Mouse (Mus musculus) MEL (cell line): ENCODE measurements at regions not wholly inside any gene's neighbourhood (a gene's known extent, or its start where the extent isn't known, plus 50 kb on each side); places are given as distances from the start of the nearest gene placed in this dataset.

Source experiments
- DNase-seq: peaks from one replicate; pipeline ENCODE4 v3.0.0; 2011; ENCODE audit warnings: low read depth, low spot score
- H3K27ac ChIP-seq: 2 replicates; pipeline ENCODE4 v1.5.1; 2012; ENCODE audit warnings: low read depth, mild to moderate bottlenecking, control low read depth, low read length, moderate library complexity; ENCODE audit not compliant: control insufficient read depth
- H3K27me3 ChIP-seq, 2 experiments: fragments of 150-350 bp in 1 of 2; sonication (generic) in 1 of 2; 2 replicates each; pipeline ENCODE4 v1.6.1; 2012; ENCODE audit warnings: low read length in 2 of 2, mild to moderate bottlenecking in 2 of 2, improper control_type of control experiment in 1 of 2, moderate library complexity in 1 of 2; ENCODE audit not compliant: insufficient read depth in 2 of 2, control insufficient read depth in 1 of 2
- H3K36me3 ChIP-seq, 2 experiments: 2 replicates each; pipeline ENCODE4 v1.6.1; 2012 to 2014; ENCODE audit warnings: low read length in 2 of 2, improper control_type of control experiment in 1 of 2, inconsistent platforms in 1 of 2, mild to moderate bottlenecking in 1 of 2; ENCODE audit not compliant: insufficient read depth in 2 of 2, control insufficient read depth in 1 of 2
- H3K4me1 ChIP-seq, 2 experiments: fragments of 150-350 bp in 1 of 2; sonication (generic) in 1 of 2; 2 replicates each; pipeline ENCODE4 v1.6.1; 2012; ENCODE audit warnings: low read length in 2 of 2, improper control_type of control experiment in 1 of 2, mild to moderate bottlenecking in 1 of 2; ENCODE audit not compliant: insufficient read depth in 2 of 2, control insufficient read depth in 1 of 2
- H3K4me3 ChIP-seq, 2 experiments: fragments of 150-350 bp in 1 of 2; sonication (generic) in 1 of 2; 2 replicates each; pipeline ENCODE4 v1.5.1; 2012; ENCODE audit warnings: low read depth in 2 of 2, low read length in 2 of 2, mild to moderate bottlenecking in 2 of 2, moderate library complexity in 2 of 2, control low read depth in 1 of 2, improper control_type of control experiment in 1 of 2; ENCODE audit not compliant: control insufficient read depth in 1 of 2, insufficient read depth in 1 of 2
- H3K79me2 ChIP-seq: 2 replicates; pipeline ENCODE4 v1.6.1; 2012; ENCODE audit warnings: mild to moderate bottlenecking, low read length, moderate library complexity; ENCODE audit not compliant: control insufficient read depth, poor library complexity, insufficient read depth
- H3K9ac ChIP-seq: 2 replicates; pipeline ENCODE4 v1.6.1; 2012; ENCODE audit warnings: low read depth, mild to moderate bottlenecking, control low read depth, low read length, moderate library complexity; ENCODE audit not compliant: control insufficient read depth, poor library complexity, severe bottlenecking
- H3K9me3 ChIP-seq: fragments of 150-350 bp; sonication (generic); replicated peaks from 2 replicates; pipeline ENCODE4 v1.6.1; 2012; ENCODE audit warnings: mild to moderate bottlenecking, low read length, improper control_type of control experiment, moderate library complexity; ENCODE audit not compliant: insufficient read depth
- CHD2 ChIP-seq: IDR thresholded peaks from 2 replicates; pipeline ENCODE4 v1.6.1; 2011; ENCODE audit warnings: low read length, improper control_type of control experiment
- CTCF ChIP-seq, 3 experiments: IDR thresholded peaks in 2 of 3; conservative IDR thresholded peaks in 1 of 3; 2 replicates each; pipeline ENCODE4 v1.5.1; 2011 to 2012; ENCODE audit warnings: low read length in 3 of 3, low read depth in 2 of 3, mild to moderate bottlenecking in 2 of 3, improper control_type of control experiment in 1 of 3, inconsistent platforms in 1 of 3, mixed read lengths in 1 of 3, moderate library complexity in 1 of 3; ENCODE audit not compliant: control insufficient read depth in 1 of 3, insufficient read depth in 1 of 3, poor library complexity in 1 of 3, severe bottlenecking in 1 of 3
- E2F4 ChIP-seq: IDR thresholded peaks from 2 replicates; pipeline ENCODE4 v1.6.1; 2011; ENCODE audit warnings: low read depth, low read length, improper control_type of control experiment, borderline replicate concordance
- ELF1 ChIP-seq: IDR thresholded peaks from 2 replicates; pipeline ENCODE4 v1.6.1; 2014; ENCODE audit warnings: low read depth, mild to moderate bottlenecking, inconsistent platforms, low read length, improper control_type of control experiment, moderate library complexity
- GABPA ChIP-seq: IDR thresholded peaks from 2 replicates; pipeline ENCODE4 v1.6.1; 2012; ENCODE audit warnings: low read depth, mild to moderate bottlenecking, inconsistent platforms, low read length, improper control_type of control experiment, moderate library complexity
- GATA1 ChIP-seq: IDR thresholded peaks from 2 replicates; pipeline ENCODE4 v1.6.1; 2011; ENCODE audit warnings: low read depth, low read length, improper control_type of control experiment
- JUND ChIP-seq: IDR thresholded peaks from 2 replicates; pipeline ENCODE4 v1.6.1; 2011; ENCODE audit warnings: low read depth, mild to moderate bottlenecking, improper control_type of control experiment, low read length
- KAT2A ChIP-seq: conservative IDR thresholded peaks from 2 replicates; pipeline ENCODE4 v1.6.1; 2012; ENCODE audit warnings: low read depth, low read length, improper control_type of control experiment, inconsistent platforms
- MAX ChIP-seq: IDR thresholded peaks from 2 replicates; pipeline ENCODE4 v1.6.1; 2011; ENCODE audit warnings: low read length, improper control_type of control experiment
- MAZ ChIP-seq: IDR thresholded peaks from 2 replicates; pipeline ENCODE4 v1.6.1; 2012; ENCODE audit warnings: low read depth, mild to moderate bottlenecking, inconsistent platforms, low read length, improper control_type of control experiment
- MXI1 ChIP-seq: IDR thresholded peaks from 2 replicates; pipeline ENCODE4 v1.6.1; 2011; ENCODE audit warnings: mild to moderate bottlenecking, low read depth, low read length, improper control_type of control experiment
- MYB ChIP-seq: IDR thresholded peaks from 2 replicates; pipeline ENCODE4 v1.6.1; 2011; ENCODE audit warnings: mild to moderate bottlenecking, low read depth, low read length, improper control_type of control experiment
- POLR2AphosphoS2 ChIP-seq: IDR thresholded peaks from 2 replicates; pipeline ENCODE4 v1.6.1; 2011; ENCODE audit warnings: low read length, improper control_type of control experiment
- POLR2AphosphoS5 ChIP-seq: IDR thresholded peaks from 2 replicates; pipeline ENCODE4 v1.6.1; 2012; ENCODE audit warnings: low read depth, borderline replicate concordance, mild to moderate bottlenecking, inconsistent platforms, low read length, moderate library complexity, mixed read lengths
- RAD21 ChIP-seq: IDR thresholded peaks from 2 replicates; pipeline ENCODE4 v1.6.1; 2011; ENCODE audit warnings: mild to moderate bottlenecking, low read depth, low read length, improper control_type of control experiment
- RCOR1 ChIP-seq: IDR thresholded peaks from 2 replicates; pipeline ENCODE4 v1.6.1; 2012; ENCODE audit warnings: low read depth, mild to moderate bottlenecking, inconsistent platforms, low read length, improper control_type of control experiment
- TAL1 ChIP-seq: IDR thresholded peaks from 2 replicates; pipeline ENCODE4 v1.6.1; 2012; ENCODE audit warnings: mild to moderate bottlenecking, inconsistent platforms, low read length, moderate library complexity, mixed read lengths
- UBTF ChIP-seq: IDR thresholded peaks from 2 replicates; pipeline ENCODE4 v1.6.1; 2012; ENCODE audit warnings: low read depth, mild to moderate bottlenecking, inconsistent platforms, low read length, improper control_type of control experiment, moderate library complexity, borderline replicate concordance; ENCODE audit not compliant: insufficient read depth
- USF1 ChIP-seq: IDR thresholded peaks from 2 replicates; pipeline ENCODE4 v1.6.1; 2014; ENCODE audit warnings: low read depth, mild to moderate bottlenecking, inconsistent platforms, low read length, improper control_type of control experiment, moderate library complexity
- USF2 ChIP-seq, 2 experiments: IDR thresholded peaks; 2 replicates each; pipeline ENCODE4 v1.6.1; 2011 to 2012; ENCODE audit warnings: improper control_type of control experiment in 2 of 2, low read length in 2 of 2, borderline replicate concordance in 1 of 2, inconsistent platforms in 1 of 2, low read depth in 1 of 2, mild to moderate bottlenecking in 1 of 2; ENCODE audit not compliant: insufficient read depth in 1 of 2

DNA sequence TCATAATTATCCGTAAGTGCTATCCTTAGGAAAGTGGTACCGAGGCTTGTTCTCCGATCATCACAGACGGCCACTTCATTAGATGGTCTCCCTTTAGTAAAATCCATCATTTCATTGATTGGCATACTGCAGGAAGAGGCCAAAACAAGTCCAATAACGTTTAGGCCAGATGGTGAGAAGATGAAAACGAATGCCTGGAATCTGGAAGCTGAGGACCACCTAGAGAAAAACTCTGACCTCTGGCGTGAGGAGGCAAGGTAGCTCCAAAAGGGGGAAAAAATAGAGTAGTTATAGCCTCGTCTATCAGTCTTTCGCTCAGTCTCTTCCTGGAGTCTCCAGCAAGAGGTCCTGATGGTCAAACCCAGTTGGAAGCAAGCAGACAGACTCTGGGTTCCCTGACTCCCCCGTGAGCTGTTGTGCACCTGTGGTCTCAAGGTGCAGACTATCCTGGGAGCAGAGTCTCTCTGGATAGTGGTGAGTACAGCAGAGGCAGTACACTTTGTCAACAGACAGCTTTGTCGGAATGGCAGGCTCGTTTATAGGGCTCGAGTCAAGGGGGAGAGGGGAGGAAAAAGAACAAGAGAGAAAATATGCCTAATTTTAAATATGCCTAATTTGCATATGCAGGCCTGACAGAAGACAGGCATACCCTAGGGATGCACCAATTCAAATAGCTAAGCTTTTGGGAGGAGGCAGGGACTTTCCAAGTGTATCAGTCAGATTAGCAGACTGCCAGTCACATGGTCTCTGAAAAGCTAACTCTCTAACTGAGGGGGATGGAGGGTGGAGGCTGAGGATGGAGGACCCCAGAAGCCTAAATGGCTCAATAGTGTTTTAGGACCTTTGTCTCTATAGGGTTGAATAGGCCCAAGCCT lies 73.0 kb upstream of the Atp2b1 start:
- Histone ChIP-seq H3K4me1 (peaks cover 0 to 4% of the 10 kb centered on the region in 2 experiments; a peak in 3 of 4 replicates), H3K4me3 (no peak overlapping the region), H3K36me3 (no peaks in the 10 kb centered on the region; a peak in 2 of 4 replicates), H3K27me3 (no peaks in the 10 kb centered on the region), H3K27ac (no peak overlapping the region), H3K9ac (no peak overlapping the region), H3K79me2 (no peaks in the 10 kb centered on the region), H3K9me3 (no peaks in the 10 kb centered on the region)
- TF ChIP-seq TAL1 = no peak
- TF ChIP-seq MXI1 = no peak
- TF ChIP-seq GATA1 = no peak
- no peak for TF ChIP-seq RAD21
- TF ChIP-seq KAT2A = no peak
- no peak for TF ChIP-seq CTCF (IDR thresholded peaks at IDR 0.05 in 2 of 3, conservative IDR thresholded peaks at IDR 0.05 in 1 of 3; ENCODE audit: control insufficient read depth in 1 of 3, insufficient read depth in 1 of 3, low read depth in 2 of 3, low read length in 3 of 3, poor library complexity in 1 of 3, severe bottlenecking in 1 of 3)
- TF ChIP-seq MAX = no peak
- no peak for TF ChIP-seq CHD2
- no peak for TF ChIP-seq POLR2AphosphoS5
- TF ChIP-seq MAZ = no peak
- no peak for TF ChIP-seq MYB
- no peak for TF ChIP-seq UBTF
- no peak for TF ChIP-seq GABPA
- TF ChIP-seq POLR2AphosphoS2 = no peak
- TF ChIP-seq USF1 = no peak
- no peak for TF ChIP-seq JUND
- no peak for TF ChIP-seq RCOR1
- DNase-seq = no peak

DNA sequence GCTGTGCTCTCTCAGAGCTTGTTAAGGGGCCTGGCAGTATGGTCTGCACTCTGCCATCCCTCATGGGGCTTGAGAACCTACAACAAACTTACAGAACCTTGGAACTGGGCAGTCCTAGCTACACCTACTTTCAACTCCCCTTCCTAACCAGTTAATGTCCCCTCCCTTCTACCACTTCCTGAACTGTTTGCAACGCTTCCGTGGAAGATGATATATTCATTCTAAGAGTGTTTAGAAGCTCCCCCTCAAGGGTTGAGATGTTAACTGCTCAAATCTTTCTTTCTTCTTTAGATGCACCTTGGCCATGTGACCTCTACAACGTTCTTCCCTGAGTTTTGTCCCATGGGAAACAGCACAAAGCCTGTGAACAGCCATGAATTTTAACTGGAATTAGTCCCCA lies 72.3 kb upstream of the Atp2b1 start:
- TF ChIP-seq E2F4 (no peak), POLR2AphosphoS5 (no peak), USF2 (IDR thresholded peaks at IDR 0.05; ENCODE audit: borderline replicate concordance in 1 of 2, insufficient read depth in 1 of 2, low read depth in 1 of 2, low read length in 2 of 2) (no peak), ELF1 (no peak), CHD2 (no peak), RCOR1 (no peak), JUND (no peak), CTCF (IDR thresholded peaks at IDR 0.05 in 2 of 3, conservative IDR thresholded peaks at IDR 0.05 in 1 of 3; ENCODE audit: control insufficient read depth in 1 of 3, insufficient read depth in 1 of 3, low read depth in 2 of 3, low read length in 3 of 3, poor library complexity in 1 of 3, severe bottlenecking in 1 of 3) (no peak)
- no peaks in the 10 kb centered on the region; a peak in 2 of 4 replicates for H3K36me3 ChIP-seq
- peaks cover 0 to 4% of the 10 kb centered on the region in 2 experiments; a peak in 3 of 4 replicates for H3K4me1 ChIP-seq
- no peak for DNase-seq
- no peaks in the 10 kb centered on the region for H3K9me3 ChIP-seq
- no peaks in the 10 kb centered on the region for H3K79me2 ChIP-seq
- H3K27ac ChIP-seq = no peak overlapping the region
- no peaks in the 10 kb centered on the region for H3K27me3 ChIP-seq
- H3K9ac ChIP-seq = no peak overlapping the region
- H3K4me3 ChIP-seq = no peak overlapping the region
